Mouse (Mus musculus): ENCODE data around the gene Spns3. TPM values are rescaled to one million over a fixed set of nuclear protein-coding genes. Genes with fewer than 3 reads are reported as not detected.

The Spns3 gene
- polyA plus RNA-seq, 1 experiment: 0.15 TPM

DNA sequence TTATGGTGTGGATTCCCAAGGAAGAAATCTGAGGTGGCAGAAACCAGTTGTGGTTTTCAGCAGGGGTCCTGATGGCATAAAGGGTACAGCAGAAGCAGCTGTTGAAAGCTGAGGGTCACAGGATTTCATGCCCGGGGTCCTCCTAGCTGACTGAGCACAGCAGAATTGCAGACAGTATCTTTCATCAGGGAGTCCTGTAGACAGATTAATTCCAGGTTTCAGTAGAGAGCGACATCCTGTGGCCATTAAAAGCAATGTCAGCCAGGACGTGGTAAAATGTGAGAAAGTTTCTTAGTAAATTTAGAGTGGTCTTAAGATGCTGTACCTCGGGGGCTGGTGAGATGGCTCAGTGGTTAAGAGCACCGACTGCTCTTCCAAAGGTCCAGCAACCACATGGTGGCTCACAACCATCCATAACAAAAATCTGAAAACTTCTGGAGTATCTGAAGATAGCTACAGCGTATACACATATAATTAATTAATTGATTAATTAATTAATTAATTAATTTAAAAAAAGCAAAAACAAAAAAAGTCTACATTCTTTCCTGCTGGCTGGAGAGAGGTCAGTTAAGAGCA lies 14.0 kb upstream of the Spns3 start:
- no peak overlapping the region for H3K9ac ChIP-seq (ENCODE audit: low read depth, poor library complexity, severe bottlenecking)
- TF ChIP-seq EP300 (IDR thresholded peaks at IDR 0.05; ENCODE audit: insufficient read depth, low read depth, low read length) (no peak), CTCF (IDR thresholded peaks at IDR 0.05; ENCODE audit: low read depth, low read length) (no peak), POLR2A (IDR thresholded peaks at IDR 0.05; ENCODE audit: insufficient read depth, low read length) (no peak)
- H3K27ac ChIP-seq (ENCODE audit: insufficient read depth, low read length): no peak overlapping the region
- peaks cover 2% of the 10 kb centered on the region for H3K4me1 ChIP-seq (ENCODE audit: control insufficient read depth, insufficient read depth, low read length)
- no peaks in the 10 kb centered on the region for H3K9me3 ChIP-seq (replicated peaks; ENCODE audit: control insufficient read depth, insufficient read depth, low read length, poor library complexity, severe bottlenecking)
- H3K27me3 ChIP-seq (ENCODE audit: control insufficient read depth, insufficient read depth, low read length, poor library complexity, severe bottlenecking): no peaks in the 10 kb centered on the region
- no peak overlapping the region for H3K4me3 ChIP-seq (ENCODE audit: low read depth, low read length)
- no peaks in the 10 kb centered on the region for H3K36me3 ChIP-seq (ENCODE audit: control insufficient read depth, insufficient read depth, low read length, poor library complexity, severe bottlenecking)

DNA sequence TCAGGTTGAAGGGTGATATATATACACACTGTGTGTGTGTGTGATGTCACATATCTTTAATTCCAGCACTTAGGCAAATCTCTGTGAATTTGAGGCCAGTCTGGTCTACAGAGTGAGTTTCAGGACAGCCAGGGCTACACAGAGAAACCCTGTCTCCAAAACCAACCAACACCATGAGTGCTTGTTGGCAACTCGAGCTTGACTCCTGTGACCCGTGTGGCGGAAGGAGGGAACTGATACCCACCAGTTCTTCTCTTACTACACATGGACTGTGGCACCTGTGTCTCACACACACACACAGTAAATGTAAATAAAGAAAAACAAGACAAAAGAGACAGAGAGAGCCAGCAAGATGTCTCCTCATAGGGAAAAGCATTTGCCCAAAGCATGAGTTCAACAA lies 10.4 kb upstream of the Spns3 start:
- Histone ChIP-seq H3K36me3 (ENCODE audit: control insufficient read depth, insufficient read depth, low read length, poor library complexity, severe bottlenecking) (no peaks in the 10 kb centered on the region), H3K4me3 (ENCODE audit: low read depth, low read length) (no peak overlapping the region), H3K27me3 (ENCODE audit: control insufficient read depth, insufficient read depth, low read length, poor library complexity, severe bottlenecking) (no peaks in the 10 kb centered on the region), H3K27ac (ENCODE audit: insufficient read depth, low read length) (no peak overlapping the region), H3K9ac (ENCODE audit: low read depth, poor library complexity, severe bottlenecking) (no peak overlapping the region), H3K9me3 (replicated peaks; ENCODE audit: control insufficient read depth, insufficient read depth, low read length, poor library complexity, severe bottlenecking) (no peaks in the 10 kb centered on the region), H3K4me1 (ENCODE audit: control insufficient read depth, insufficient read depth, low read length) (no peaks in the 10 kb centered on the region)
- TF ChIP-seq EP300 (IDR thresholded peaks at IDR 0.05; ENCODE audit: insufficient read depth, low read depth, low read length): no peak
- TF ChIP-seq POLR2A (IDR thresholded peaks at IDR 0.05; ENCODE audit: insufficient read depth, low read length): no peak
- no peak for TF ChIP-seq CTCF (IDR thresholded peaks at IDR 0.05; ENCODE audit: low read depth, low read length)

GRCm38 (mm10) chr11:72558155-72558554 lies 7.8 kb upstream of the Spns3 start:
- TF ChIP-seq POLR2A (IDR thresholded peaks at IDR 0.05; ENCODE audit: insufficient read depth, low read length): no peak
- TF ChIP-seq EP300 (IDR thresholded peaks at IDR 0.05; ENCODE audit: insufficient read depth, low read depth, low read length): no peak
- TF ChIP-seq CTCF (IDR thresholded peaks at IDR 0.05; ENCODE audit: low read depth, low read length): no peak
- no peaks in the 10 kb centered on the region for H3K27me3 ChIP-seq (ENCODE audit: control insufficient read depth, insufficient read depth, low read length, poor library complexity, severe bottlenecking)
- no peaks in the 10 kb centered on the region for H3K9me3 ChIP-seq (replicated peaks; ENCODE audit: control insufficient read depth, insufficient read depth, low read length, poor library complexity, severe bottlenecking)
- H3K27ac ChIP-seq (ENCODE audit: insufficient read depth, low read length): no peak overlapping the region
- H3K36me3 ChIP-seq (ENCODE audit: control insufficient read depth, insufficient read depth, low read length, poor library complexity, severe bottlenecking): no peaks in the 10 kb centered on the region
- no peak overlapping the region for H3K9ac ChIP-seq (ENCODE audit: low read depth, poor library complexity, severe bottlenecking)
- no peaks in the 10 kb centered on the region for H3K4me1 ChIP-seq (ENCODE audit: control insufficient read depth, insufficient read depth, low read length)
- H3K4me3 ChIP-seq (ENCODE audit: low read depth, low read length): no peak overlapping the region

- no peak overlapping the region for H3K9ac ChIP-seq (ENCODE audit: low read depth, poor library complexity, severe bottlenecking)
- H3K4me1 ChIP-seq (ENCODE audit: control insufficient read depth, insufficient read depth, low read length): no peaks in the 10 kb centered on the region
- H3K36me3 ChIP-seq (ENCODE audit: control insufficient read depth, insufficient read depth, low read length, poor library complexity, severe bottlenecking): no peaks in the 10 kb centered on the region
- no peaks in the 10 kb centered on the region for H3K9me3 ChIP-seq (replicated peaks; ENCODE audit: control insufficient read depth, insufficient read depth, low read length, poor library complexity, severe bottlenecking)
- H3K27ac ChIP-seq (ENCODE audit: insufficient read depth, low read length): no peak overlapping the region
- H3K4me3 ChIP-seq (ENCODE audit: low read depth, low read length): no peak overlapping the region
- TF ChIP-seq CTCF (IDR thresholded peaks at IDR 0.05; ENCODE audit: low read depth, low read length): no peak
- no peak for TF ChIP-seq EP300 (IDR thresholded peaks at IDR 0.05; ENCODE audit: insufficient read depth, low read depth, low read length)
- no peak for TF ChIP-seq POLR2A (IDR thresholded peaks at IDR 0.05; ENCODE audit: insufficient read depth, low read length)
- no peaks in the 10 kb centered on the region for H3K27me3 ChIP-seq (ENCODE audit: control insufficient read depth, insufficient read depth, low read length, poor library complexity, severe bottlenecking)
Observed at GRCm38 (mm10) chr11:72556953-72557352, 6.6 kb upstream of the Spns3 start.

DNA sequence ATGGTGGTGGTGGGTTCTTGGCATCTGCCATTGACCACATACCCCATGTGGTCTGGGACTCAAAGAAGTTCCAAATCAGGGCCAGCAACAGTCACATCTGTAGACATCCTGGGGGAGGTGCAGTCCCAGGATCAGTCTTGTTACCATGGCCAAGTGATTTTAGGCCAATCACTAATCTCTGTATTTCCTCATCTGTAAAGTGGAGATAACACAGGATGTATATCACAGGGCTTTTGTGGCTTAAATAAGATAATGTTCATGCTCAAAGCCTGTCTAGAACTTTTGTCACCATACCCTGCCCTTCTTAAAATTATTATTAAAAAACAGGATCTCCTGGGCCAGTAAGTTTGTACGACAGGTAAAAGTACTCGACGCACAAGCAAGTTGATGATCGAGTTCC lies 6.2 kb upstream of the Spns3 start:
- Histone ChIP-seq H3K9me3 (replicated peaks; ENCODE audit: control insufficient read depth, insufficient read depth, low read length, poor library complexity, severe bottlenecking) (no peaks in the 10 kb centered on the region), H3K4me1 (ENCODE audit: control insufficient read depth, insufficient read depth, low read length) (no peaks in the 10 kb centered on the region), H3K4me3 (ENCODE audit: low read depth, low read length) (no peak overlapping the region), H3K27me3 (ENCODE audit: control insufficient read depth, insufficient read depth, low read length, poor library complexity, severe bottlenecking) (no peaks in the 10 kb centered on the region), H3K27ac (ENCODE audit: insufficient read depth, low read length) (no peak overlapping the region), H3K9ac (ENCODE audit: low read depth, poor library complexity, severe bottlenecking) (no peak overlapping the region), H3K36me3 (ENCODE audit: control insufficient read depth, insufficient read depth, low read length, poor library complexity, severe bottlenecking) (no peaks in the 10 kb centered on the region)
- TF ChIP-seq EP300 (IDR thresholded peaks at IDR 0.05; ENCODE audit: insufficient read depth, low read depth, low read length) (no peak), POLR2A (IDR thresholded peaks at IDR 0.05; ENCODE audit: insufficient read depth, low read length) (no peak), CTCF (IDR thresholded peaks at IDR 0.05; ENCODE audit: low read depth, low read length) (no peak)

GRCm38 (mm10) chr11:72551531-72552105 lies 1.3 kb upstream of the Spns3 start:
- no peak for TF ChIP-seq POLR2A (IDR thresholded peaks at IDR 0.05; ENCODE audit: insufficient read depth, low read length)
- no peak for TF ChIP-seq EP300 (IDR thresholded peaks at IDR 0.05; ENCODE audit: insufficient read depth, low read depth, low read length)
- no peak for TF ChIP-seq CTCF (IDR thresholded peaks at IDR 0.05; ENCODE audit: low read depth, low read length)

More at GRCm38 (mm10) chr11:72551531-72552105, 1.3 kb upstream of the Spns3 start:
- Histone ChIP-seq H3K9me3 (replicated peaks; ENCODE audit: control insufficient read depth, insufficient read depth, low read length, poor library complexity, severe bottlenecking) (no peaks in the 10 kb centered on the region), H3K9ac (ENCODE audit: low read depth, poor library complexity, severe bottlenecking) (no peak overlapping the region), H3K4me3 (ENCODE audit: low read depth, low read length) (no peak overlapping the region), H3K36me3 (ENCODE audit: control insufficient read depth, insufficient read depth, low read length, poor library complexity, severe bottlenecking) (no peaks in the 10 kb centered on the region), H3K27me3 (ENCODE audit: control insufficient read depth, insufficient read depth, low read length, poor library complexity, severe bottlenecking) (no peaks in the 10 kb centered on the region), H3K27ac (ENCODE audit: insufficient read depth, low read length) (no peak overlapping the region), H3K4me1 (ENCODE audit: control insufficient read depth, insufficient read depth, low read length) (no peaks in the 10 kb centered on the region)

All from ES-Bruce4 (cell line).